Mouse (Mus musculus) right cerebral cortex, postnatal 10 days (tissue): ENCODE results near the gene Dync1h1.

Experiments
- DNase-seq, 2 experiments: peaks; one replicate each; pipeline ENCODE4 v3.0.0; 2021; ENCODE audit warnings: low spot score in 2 of 2

Gene Dync1h1

DNA sequence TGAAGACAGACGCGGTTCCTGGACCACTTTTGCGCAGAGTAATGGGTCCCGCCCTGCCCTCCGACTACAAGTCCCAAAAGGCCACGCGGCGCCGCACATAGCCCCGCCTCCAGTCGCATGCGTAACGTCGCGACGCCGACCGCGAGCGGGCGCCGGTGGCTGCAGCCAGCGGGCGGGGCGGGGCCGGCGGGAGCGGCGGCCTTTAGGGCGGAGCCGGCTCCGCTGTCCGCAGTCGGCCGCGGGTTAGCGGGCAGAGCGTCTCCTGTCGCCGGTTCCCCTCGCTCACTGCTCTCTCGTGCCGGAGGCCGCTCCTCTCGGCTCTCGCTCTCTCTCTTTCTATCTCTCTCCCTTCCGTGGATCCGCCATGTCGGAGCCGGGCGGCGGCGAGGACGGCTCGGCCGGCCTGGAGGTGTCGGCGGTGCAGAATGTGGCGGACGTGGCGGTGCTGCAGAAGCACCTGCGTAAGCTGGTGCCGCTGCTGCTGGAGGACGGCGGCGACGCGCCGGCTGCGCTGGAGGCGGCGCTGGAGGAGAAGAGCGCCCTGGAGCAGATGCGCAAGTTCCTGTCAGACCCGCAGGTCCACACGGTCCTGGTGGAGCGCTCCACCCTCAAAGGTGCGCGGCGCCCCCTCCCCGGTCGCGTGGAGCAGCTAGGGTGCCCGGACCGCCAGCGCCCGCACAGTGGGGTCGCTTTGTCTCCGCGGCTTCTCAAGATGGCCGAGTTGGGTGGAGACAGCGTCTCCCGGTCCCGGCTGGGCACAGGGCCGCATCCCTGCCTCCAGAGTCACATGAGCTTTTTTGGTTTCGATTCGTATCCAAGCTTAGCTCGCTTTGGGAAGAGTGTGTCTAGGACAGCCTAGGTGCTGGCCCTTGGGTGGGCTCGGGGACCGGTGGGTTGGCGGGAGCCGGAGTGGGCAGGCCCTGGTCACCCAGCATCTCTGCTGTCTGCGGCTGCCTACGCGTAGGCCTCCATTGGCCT lies at the start of gene Dync1h1:
Gene Dync1h1 (plus strand): TSS at position 212 of the 978 bp plus-strand sequence.
- DNase-seq, result peak; percentile 96

DNA sequence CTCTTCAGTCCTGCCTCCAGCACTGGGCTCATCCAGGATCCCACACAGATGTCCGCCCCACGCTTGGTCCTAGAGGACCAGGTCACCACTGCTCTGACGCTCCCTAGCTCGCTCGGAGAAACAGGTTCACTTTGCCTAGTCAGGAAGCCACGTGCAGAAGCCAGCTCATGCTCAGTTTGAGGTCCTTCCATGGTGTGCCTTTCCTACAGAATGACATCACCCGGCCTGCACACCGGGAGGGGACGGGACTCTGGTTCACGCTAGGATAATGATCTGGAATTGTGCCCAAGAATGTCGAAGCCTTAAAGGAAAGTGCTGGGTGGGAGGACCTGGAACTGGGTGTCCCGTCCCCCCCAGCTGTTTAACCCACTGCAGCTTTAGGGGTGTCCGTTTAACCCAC lies 49.1 kb upstream of the Dync1h1 start:
- no peak for DNase-seq

DNA sequence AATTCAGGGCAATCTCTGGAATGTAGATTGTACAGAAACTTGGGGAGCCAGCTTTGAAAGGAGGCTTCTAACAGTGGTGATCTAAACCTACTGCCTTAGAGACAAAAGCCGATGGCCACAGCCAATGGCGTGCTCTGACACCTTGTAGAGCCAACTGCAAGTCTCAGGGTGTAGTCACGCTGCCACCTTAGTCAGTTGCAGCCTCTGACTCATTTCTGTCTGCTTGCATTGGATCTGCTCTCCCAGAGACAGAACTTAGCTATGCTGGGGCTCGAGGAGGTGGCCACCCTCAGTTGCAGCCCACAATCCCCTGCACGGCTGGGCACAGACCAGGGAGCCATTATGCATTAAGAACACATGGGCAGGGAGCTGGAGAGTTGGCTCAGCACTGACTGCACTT lies 47.9 kb upstream of the Dync1h1 start:
- no peak for DNase-seq

DNA sequence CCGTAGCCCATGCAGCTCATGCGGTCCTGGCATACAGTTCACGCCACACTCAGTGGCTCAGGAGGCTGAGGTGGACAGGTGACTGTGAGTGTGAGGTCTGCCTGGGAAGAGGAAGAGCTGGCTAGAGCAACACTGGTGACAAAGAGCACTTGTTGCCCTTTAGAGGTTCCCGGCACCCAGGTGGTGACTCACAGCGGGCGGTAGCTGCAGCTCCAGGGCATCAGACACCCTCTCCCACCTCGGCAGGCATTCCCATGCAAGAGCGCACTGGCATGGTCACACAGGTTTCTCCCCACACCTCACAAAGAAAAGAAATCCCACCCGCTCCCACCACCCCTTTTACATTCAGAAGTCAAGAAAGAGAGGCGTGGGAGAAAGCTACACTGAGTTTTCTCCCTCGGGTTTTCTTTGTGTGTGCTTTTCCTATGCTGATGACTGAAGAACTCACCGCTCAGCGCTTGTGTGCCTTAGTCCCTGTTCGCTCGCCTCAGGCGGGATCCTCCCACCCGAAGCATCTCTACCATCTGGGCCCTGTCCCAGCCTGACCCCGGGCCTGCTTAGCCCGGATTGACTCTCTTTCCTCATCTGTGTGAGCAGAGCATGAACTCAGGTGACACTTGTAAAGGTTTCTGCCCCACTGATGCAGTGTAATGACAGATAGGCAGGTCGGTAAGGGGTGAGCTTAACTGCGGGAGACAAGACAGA lies 45.6 kb upstream of the Dync1h1 start:
- DNase-seq, result no peak

DNA sequence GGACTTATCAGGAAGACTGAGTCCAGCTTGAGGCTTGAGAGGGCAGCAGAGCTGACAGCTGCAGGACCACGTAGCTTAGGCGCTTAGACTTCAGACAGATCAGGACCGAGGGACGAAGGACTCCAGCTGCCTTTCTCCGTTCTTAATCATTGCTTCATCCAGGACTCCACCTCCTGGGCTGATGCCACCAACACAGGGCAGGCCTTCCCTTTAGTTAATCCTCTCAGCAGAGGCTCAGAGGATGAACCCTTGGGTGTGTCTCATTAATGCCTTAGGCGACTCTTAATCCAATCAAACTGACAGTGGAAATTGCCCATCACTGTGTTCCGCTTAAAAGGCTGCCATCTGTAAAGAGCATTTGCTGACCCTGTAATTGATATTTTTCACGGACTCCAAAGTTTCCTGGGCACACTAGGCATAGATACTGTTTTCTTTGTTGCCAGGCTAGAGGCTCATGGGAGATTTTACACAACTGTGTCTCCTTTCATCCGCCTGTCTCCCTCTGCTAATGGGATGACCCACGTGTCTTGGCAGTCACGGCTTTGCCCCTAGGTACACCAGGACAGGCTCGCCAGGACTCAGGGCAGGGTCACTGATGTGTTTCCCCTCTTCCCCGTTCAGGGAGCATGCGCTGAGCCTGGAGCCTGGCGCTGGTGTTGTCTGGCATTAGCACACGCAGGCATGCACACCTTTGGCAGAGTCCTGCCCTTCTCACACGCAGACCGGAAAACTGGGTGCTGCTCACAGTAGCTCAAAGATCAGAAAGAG lies 44.2 kb upstream of the Dync1h1 start:
- no peak for DNase-seq

DNA sequence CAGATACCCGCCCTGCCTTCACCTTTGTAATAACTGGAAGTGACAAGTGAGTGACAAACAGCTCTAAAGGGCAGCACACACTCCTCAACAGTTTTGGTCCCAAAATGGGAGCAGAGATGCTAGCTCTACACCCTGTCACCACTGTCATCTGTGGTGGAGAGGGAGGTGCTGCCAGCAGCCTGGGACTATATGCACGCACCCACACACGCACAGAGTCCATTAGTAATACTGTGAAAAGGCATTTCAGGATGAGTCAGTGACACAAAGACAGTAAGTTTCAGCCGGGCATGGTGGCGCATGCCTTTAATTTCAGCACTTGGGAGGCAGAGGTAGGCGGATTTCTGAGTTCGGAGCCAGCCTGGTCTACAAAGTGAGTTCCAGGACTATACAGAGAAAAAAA lies 43.1 kb upstream of the Dync1h1 start:
- DNase-seq, result no peak

DNA sequence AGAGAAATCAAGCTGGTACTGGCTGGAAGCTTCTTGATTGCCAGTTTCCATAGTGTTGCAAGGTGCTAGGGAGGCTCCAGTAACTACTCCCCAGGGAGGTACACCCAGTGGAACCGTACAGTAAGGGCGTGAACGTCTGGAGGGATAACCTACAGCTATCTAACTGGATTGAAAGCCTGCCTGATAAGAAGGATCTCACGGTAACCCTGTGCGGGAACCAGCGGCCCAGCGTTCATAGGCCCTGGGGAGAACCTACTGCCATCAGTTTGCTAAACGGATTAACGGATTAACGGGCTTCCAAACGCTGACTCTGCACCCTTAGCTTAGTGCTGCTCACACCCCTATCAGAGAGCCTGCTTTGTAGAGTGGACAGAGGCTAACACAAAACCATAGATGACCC lies 37.9 kb upstream of the Dync1h1 start:
- no peak for DNase-seq

DNA sequence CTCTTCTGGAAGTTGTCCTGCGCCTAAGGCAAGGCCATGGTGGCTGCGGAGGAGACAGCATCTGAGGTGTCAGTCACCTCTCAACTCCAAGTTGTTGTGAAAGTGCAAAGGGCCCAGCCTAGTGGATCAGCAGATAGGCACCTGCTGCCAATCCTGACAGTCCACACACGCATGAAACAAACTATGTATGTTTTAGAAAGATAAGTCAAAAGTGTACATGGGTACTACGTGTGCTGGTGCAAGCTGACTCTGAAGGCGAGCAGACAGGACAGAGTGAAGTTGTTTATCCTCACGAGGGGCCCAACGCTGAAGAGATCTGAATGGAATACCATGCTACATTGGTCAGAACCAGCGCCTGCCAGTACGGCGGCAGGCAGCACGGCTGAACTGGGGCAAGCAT lies 36.4 kb upstream of the Dync1h1 start:
- no peak for DNase-seq

DNA sequence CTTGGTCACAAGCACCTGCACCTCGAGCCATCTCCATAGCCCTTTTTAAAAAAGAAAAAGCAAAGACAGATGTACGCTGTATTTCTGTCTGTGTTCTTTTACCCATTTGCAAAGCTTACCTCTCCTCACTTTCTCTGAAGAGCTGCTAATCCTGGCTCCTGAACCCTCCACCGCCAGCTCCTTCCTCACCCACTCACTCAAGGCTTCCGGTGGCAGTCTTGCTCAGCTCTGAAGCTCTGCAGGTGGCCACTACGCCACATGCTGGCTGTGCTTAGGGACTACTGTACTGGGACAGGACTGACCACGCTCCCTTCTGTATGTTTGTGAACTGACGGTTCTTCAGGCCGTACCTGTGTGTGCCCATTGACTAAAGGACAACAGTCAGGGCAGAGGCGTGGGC lies 34.9 kb upstream of the Dync1h1 start:
- no peak for DNase-seq

DNA sequence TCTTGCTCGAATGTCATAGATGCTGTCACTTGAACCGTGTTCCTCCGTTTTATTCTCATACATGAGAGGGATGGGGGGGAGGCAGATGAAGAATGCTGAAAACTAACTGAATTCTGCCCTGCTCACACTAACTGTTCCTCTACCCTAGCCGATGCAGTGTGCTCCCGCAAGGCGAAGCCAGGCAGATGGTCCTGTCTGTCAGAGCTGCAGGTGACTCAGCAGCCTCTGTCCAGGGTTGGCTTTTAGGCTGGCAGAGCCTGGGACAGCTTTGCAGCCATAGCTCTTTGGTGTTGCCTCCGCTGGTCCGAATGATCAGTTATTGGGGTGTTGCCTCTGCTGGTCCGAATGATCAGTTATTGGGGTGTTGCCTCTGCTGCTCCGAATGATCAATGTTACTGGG lies 30.2 kb upstream of the Dync1h1 start:
- no peak for DNase-seq

DNA sequence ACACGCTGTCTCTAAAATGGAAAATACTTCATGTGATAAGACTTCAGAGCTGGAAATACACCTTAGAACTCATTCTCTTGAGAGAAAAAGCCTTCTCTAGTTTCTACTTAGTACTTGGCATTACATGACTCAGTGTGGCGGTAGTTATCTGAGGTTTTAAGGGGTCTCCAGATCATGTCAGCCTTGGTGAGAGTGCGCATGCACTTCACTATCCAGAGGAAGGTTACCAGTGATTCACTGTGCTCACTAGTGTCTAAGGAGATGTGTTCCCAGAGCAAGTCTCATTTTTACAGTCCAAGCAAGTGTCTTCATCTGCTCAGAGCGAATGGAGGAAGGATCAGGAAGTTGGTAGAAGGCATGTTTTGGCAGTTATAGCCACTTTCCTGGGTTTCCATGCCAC lies 28.9 kb upstream of the Dync1h1 start:
- DNase-seq, result no peak

DNA sequence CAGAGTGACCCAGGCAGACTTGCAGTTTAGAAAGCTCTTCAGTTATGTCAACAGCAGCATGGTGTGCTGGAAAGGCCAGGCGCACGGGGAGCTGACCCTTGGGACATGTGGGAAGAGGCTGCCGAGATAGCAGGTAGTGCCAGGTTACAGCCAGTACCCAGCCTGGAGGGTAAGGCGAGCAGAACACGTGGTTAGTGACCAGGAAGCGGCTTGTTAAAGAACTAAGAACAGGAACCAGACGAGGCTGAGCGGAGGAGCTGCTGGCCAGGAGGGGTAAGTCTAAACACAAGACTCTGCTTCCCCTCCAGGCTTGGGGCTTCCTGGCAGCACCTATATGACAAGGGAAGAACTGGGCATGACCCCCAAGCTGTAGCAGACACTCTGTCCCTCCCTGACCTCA lies 27.6 kb upstream of the Dync1h1 start:
- DNase-seq, result no peak

DNA sequence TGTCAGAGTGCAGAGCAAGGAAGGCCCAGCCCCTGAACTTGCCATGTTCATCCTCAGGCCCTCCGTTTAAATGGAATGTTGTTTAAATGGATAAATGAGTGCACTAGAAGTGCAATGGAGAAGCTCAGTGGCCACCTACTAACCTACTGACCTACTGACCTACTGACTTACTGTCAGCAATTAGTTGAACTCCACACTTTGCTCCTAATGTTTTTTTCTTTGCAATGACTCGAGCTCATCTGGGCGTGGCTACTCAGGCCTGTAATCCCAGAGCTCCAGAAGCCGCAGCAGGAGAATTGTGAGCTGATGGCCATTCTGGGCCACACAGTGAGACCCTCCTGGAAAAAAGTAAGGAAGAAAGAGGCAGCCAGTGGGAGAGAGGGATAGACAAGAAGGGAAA lies 25.3 kb upstream of the Dync1h1 start:
- no peak for DNase-seq

DNA sequence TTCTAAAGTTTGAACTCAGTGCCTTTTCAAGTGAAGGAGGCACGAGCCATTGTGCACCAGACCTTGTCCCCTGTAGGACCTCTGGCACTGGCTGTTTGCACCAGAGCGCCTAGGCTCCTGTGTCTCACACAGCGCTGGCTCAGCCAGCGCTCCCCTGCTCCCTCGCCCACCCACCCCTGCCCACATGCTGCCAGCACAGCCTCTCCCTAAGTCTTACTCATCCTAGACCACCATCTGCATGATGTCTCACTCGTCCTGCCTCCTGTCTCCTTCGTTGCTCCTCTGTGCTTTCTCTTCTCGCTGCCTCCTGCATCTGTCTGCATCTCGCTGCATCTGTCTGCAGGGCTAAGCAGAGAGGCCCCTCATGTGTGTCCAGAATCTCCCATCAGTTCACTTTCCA lies 22.9 kb upstream of the Dync1h1 start:
- no peak for DNase-seq

DNA sequence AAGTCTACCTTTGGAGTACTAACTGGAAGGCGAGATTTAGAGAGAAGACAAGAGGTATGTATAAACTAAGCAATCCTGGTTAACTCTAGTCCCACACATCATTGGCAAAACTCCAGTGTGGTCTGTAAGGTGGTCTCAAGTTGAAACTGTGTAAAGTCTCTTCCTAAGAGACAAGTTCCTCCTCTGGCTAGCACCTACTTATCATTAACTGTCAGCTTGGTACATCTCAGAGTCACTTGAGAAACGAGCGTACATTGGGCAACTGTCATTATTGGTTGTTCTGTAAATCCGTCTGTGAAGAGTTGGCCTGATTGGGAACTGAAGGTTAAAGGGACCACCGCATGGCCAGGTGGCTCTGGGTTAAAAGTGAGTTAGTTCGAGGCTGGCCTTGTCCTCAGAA lies 12.6 kb upstream of the Dync1h1 start:
- DNase-seq, result no peak

DNA sequence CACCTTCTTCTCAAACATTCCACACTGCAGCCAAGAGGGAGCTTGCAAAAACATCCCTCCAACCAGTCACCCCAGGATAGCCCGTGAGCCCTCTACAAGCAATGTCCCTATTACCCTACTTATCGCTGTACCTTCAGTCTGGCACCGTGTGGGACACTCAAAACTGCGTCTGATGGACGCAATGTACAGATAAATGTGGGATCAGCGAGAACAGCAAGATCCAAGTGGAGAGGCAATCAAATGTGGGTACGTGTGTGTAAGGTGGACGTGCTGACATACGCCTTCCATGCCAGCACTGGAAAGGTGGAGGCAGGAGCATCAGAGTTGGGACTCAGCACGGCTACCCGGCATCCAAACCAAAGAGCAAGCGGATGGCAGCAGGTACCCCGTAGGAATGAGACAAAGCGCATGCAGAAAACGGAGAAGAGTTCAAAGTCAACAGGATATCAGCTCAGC lies 10.4 kb upstream of the Dync1h1 start:
- no peak for DNase-seq

DNA sequence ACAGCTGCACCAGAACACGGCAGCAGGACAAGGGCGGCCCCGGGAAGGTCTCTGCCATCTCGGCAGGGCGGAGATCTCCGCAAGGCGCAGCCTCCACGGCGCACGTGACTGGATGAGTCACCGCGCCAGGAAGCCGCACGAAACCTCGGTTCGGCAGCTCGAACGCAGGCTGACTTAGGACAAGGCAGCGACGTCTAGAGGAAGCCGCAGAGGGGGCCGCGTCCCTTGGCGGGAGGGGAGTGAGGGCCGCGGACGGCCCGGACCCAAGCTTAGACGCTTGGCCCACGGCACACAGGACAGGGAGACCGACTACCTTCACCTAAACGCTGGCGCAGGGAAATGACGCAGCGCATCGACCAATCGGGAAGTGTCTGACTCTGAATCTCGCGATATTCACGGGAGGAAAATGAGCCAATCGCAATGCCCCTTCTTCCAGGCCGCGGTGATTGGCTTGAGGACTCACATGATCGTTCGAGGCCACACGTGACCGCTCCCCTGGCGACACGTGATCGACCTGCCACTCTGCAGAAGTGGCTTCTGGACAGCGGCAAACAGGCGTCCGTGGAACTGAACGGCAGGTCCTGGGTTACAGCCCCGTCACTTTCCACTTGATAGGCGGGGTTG lies 9.9 kb upstream of the Dync1h1 start:
- peak; percentile 100 for DNase-seq

DNA sequence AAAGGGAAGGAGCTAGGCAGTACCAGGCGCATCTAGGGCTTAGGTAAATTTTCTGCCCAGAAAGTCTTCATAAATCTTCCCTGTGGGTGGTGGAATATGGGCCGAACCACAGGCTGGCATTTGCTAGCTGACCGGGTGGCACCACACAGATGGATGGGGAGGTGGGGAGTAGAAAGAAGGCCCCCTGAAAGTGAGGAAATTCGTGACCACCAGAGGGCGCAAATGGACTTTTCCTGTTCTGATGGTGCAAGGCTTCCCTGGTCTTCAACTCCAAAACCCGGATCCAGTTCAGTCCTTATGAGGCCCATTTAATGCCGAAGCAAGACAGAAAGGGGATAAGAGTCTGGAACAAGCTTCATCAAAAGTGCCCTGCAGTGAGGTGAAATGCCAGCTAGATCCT lies 2.7 kb upstream of the Dync1h1 start:
- DNase-seq, result peak; percentile 78 to 81

DNA sequence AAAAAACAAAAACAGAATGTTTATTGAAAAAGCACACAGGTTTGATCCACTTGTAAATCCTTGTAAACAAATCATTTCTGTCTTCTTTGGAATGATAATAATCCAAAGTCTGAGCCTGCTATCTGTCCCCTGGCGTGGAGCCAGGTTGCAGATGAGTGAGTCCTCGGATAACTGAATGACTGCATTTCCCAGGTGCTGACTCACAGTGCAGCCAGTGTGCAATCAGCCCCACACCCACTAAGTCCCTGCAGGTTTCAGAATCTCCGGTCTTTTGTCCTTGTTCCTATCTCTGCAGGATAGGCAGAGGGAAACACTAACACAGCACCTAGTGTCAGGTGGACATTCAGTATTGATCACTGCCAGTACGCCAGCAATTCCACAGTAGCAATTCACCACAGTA lies 1.5 kb upstream of the Dync1h1 start:
- peak in 1 of 2 experiments; percentile 62 for DNase-seq

DNA sequence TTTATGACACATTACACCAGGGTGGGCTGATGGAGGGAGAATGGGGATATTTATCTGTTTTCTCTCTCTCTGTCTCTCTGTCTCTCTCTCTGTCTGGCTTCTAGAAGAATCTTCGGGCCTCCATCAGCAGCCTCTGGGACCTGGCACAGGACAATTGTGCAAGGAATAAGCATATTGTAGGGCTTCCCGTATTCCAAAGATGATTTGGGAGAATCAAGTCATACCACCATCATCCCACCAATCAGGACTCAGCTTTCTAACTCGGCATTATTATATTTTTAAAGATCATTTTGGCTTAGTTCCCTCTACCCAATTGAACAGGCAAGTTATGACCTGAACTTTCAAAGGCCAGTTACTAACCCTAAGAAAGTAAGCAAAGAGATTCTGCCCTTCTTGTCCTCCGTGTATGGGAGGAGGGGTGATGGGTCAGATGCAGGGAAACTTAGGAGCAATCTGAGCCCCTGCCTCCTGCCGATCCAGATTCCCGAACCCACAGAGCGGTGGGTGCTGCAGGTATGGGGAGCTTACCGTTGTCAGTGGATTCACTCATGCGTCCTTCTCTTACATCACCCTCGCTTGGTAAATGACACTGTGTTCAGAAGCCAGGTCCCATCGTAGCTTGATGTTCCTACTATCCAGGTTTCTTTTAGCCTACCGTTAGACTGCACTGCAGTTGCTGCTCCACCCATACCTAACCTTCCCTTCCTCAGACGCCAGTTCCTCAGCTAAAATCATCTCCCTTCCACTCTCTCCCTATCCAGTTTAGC lies 844 bp upstream of the Dync1h1 start:
- peak in 1 of 2 experiments; percentile 57 for DNase-seq

DNA sequence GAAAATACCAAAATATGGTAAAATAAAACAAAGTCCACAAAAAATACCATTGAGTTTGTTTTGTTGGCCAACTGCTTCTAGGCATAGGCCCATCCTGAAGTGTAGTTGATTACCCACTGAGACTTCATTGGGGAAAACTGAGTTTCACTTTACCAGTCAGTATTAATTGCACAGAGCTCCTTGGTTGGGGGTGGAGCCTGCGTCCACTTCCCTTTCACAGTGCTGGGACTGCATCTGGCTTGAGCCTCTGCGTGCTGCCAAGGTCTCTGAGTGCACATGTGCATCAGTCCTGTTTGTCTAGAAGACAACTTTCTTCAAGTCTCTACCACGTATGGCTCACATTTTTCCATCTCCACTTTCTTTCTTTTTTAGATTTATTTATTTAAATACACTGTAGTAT lies 4.9 kb downstream of the Dync1h1 start:
- DNase-seq, result no peak
